Mouse (Mus musculus) cerebellum, adult 8-10 months (tissue): ENCODE measurements around the gene Slc25a19.

Experiments used
- DNase-seq: peaks from one replicate; pipeline ENCODE4 v3.0.0; 2022

Slc25a19 gene

GRCm38 (mm10) chr11:115640978-115641663, 13.0 kb upstream of the Slc25a19 start:
- no peak for DNase-seq

GRCm38 (mm10) chr11:115640311-115640828, 12.3 kb upstream of the Slc25a19 start:
- DNase-seq = no peak

GRCm38 (mm10) chr11:115639540-115639939, 11.4 kb upstream of the Slc25a19 start:
- no peak for DNase-seq

GRCm38 (mm10) chr11:115638498-115639409, 10.7 kb upstream of the Slc25a19 start:
- DNase-seq = no peak

GRCm38 (mm10) chr11:115636960-115637359, 8.9 kb upstream of the Slc25a19 start:
- no peak for DNase-seq

- DNase-seq = no peak
Observed at GRCm38 (mm10) chr11:115635484-115635883, 7.4 kb upstream of the Slc25a19 start.

- no peak for DNase-seq
Observed at GRCm38 (mm10) chr11:115635041-115635440, 6.9 kb upstream of the Slc25a19 start.

GRCm38 (mm10) chr11:115634109-115634508, 6.0 kb upstream of the Slc25a19 start:
- DNase-seq = no peak

- DNase-seq = no peak
Observed at GRCm38 (mm10) chr11:115632862-115633261, 4.8 kb upstream of the Slc25a19 start.

- no peak for DNase-seq
Observed at GRCm38 (mm10) chr11:115632247-115632646, 4.2 kb upstream of the Slc25a19 start.

- DNase-seq = no peak
Observed at GRCm38 (mm10) chr11:115631505-115631890, 3.4 kb upstream of the Slc25a19 start.

GRCm38 (mm10) chr11:115630532-115631504, 2.7 kb upstream of the Slc25a19 start:
- no peak for DNase-seq

GRCm38 (mm10) chr11:115629734-115630531, 1.8 kb upstream of the Slc25a19 start:
- no peak for DNase-seq

GRCm38 (mm10) chr11:115628465-115629101, 488 bp upstream of the Slc25a19 start:
- no peak for DNase-seq

GRCm38 (mm10) chr11:115626824-115627616, 1.1 kb downstream of the Slc25a19 start:
- DNase-seq = no peak

- no peak for DNase-seq
Observed at GRCm38 (mm10) chr11:115625877-115626276, 2.2 kb downstream of the Slc25a19 start.

GRCm38 (mm10) chr11:115623487-115624070, 4.5 kb downstream of the Slc25a19 start:
- DNase-seq = no peak

GRCm38 (mm10) chr11:115619949-115620348, 8.1 kb downstream of the Slc25a19 start:
- no peak for DNase-seq

GRCm38 (mm10) chr11:115618732-115619516, 9.2 kb downstream of the Slc25a19 start:
- DNase-seq = no peak
